Mouse (Mus musculus) urinary bladder, postnatal 4 days (tissue): ENCODE data around the gene Spag7.

Experiments
- DNase-seq, 2 experiments: peaks; one replicate each; pipeline ENCODE4 v3.0.0; 2021 to 2022; ENCODE audit warnings: low spot score in 2 of 2

The Spag7 gene

GRCm38 (mm10) chr11:70668771-70669505, at the start of gene Spag7:
Spag7 (minus strand) TSS chr11:70669416.
- DNase-seq = peak; percentile 94 to 96

DNA sequence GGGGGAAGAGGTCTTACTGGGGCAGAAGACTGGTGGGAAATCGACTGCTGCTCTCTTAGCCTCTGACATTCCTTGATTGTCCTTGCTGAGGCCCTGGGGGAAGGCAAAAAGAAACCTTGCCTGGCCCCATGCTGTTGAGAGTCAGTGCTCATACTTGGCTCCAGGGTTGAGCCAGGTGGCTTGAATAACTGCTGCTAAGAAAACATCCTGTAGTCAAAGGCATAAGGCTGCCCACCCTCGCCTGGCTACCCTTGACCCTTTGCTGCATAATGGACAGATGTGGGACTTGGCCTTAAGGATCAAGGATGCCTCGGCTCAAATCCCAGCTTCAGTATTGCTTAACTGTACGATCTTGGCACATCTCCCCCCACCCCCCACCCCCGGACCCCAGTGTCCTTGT, 49.3 kb upstream of the Spag7 start:
- no peak for DNase-seq

DNA sequence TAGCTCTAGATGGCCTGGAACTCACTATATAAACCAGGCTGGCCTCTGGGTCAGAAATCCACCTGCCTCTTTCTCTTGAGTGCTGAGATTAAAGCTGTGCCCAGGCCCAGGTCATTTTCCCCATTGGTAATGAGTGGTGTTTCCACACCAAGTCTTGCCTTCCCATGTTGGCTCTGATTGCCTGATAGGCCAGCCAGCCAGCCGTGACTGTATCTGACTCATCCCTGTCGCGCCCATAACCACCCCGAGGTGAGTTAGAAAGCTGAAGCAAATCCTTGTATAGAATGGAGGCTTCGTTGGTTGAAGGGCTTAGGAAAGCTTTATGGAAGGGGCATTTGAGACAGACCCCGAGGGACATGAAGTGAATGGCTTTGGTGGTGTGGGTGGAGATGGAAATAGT, 46.6 kb upstream of the Spag7 start:
- DNase-seq = no peak

- no peak for DNase-seq
These were observed 44.0 kb upstream of the Spag7 start for GRCm38 (mm10) chr11:70713222-70713621.

DNA sequence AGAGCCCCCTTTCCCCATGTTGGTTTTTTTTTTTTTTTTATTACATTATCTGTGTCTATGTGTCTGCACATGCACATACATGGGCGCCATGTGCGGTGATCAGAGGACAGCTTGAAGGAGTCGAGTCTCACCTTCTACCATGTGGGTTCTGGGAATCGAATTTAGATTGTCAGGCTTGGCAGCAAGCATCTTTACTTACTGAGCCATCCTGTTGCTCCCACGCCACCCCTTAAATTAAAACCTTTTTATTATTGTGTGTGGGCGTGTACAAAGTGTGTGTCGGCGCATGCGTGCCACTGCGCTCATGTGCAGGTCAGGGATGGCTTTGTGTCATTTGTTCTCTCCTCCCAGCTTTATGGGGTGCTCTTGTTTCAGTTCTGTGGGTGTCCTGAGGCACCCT, 41.8 kb upstream of the Spag7 start:
- DNase-seq = no peak

DNA sequence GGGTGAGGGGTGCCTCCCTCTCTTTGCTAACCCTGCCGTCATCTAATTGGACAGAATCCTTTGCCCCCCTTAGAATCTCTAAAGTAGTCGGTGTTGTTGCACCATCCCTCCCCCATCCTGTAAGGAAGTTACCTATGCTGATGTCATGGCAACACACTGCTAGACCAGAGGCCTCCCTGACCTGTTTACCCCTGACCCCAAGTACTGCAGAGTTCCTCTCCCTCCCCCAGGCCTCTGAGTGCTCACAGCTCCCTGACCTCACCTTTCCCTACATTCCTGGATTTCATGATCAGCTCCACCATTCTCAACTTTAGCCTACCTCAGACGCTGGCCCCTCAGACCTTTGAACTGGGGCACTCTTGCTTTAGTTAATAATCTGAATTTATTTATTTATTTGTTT, 36.9 kb upstream of the Spag7 start:
- DNase-seq = no peak

DNA sequence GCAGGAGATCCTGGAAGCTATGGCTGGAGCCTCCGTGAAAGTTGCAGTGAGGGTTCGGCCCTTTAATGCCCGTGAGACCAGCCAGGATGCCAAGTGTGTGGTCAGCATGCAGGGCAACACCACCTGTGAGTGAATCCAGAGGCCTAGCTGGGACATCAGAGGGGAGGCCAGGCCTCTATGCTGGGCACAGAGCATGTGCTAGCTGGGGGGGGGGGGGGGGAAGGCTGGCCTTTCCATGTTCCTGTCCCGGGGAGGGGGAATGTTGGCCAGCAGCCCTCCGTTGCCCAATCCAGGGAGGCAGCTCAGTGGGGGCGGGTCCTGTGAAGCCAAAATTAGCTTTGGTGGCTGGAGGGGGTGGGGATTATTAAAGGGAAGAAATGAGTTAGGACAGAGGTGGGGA, 33.6 kb upstream of the Spag7 start:
- DNase-seq = no peak

- DNase-seq = no peak
These were observed 32.9 kb upstream of the Spag7 start for GRCm38 (mm10) chr11:70701984-70702733.

DNA sequence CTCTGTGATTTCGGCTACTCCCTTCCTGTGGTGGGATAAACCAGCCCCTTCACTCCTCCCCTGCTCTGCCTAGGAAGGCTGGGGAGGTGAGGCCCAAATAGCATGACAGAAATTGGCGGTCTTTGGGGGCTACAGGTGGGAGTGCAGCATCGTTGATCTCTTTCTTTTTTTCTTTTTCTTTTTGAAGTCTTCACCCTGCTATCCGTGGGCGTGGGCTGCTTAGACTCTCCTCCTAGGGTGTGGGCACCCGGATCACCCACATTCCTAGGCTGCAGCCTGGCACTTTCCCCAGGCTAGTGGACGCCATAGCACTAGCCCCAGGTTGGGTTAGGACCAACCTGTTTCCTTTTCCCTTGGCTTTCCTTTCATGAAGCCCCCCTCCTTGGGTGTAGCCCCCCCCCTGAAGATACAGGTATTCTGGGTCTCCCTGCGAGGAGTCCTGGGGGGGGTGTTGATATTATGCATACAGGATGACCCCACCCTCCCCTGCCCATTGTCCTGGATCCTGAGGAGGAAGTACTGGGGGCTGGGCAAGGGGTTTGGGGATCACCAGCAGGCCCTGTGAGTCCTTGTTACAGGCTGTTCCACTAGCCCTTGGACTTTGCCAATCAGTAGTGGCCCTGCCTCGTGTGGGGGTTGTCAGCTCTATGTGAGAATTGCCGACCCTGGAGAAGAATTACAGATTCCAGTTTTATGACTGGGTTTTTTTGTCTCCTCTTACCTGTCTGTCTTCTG, 32.2 kb upstream of the Spag7 start:
- DNase-seq = no peak

- DNase-seq = peak; percentile 66 to 71
These were observed 31.4 kb upstream of the Spag7 start for GRCm38 (mm10) chr11:70700613-70701012.

DNA sequence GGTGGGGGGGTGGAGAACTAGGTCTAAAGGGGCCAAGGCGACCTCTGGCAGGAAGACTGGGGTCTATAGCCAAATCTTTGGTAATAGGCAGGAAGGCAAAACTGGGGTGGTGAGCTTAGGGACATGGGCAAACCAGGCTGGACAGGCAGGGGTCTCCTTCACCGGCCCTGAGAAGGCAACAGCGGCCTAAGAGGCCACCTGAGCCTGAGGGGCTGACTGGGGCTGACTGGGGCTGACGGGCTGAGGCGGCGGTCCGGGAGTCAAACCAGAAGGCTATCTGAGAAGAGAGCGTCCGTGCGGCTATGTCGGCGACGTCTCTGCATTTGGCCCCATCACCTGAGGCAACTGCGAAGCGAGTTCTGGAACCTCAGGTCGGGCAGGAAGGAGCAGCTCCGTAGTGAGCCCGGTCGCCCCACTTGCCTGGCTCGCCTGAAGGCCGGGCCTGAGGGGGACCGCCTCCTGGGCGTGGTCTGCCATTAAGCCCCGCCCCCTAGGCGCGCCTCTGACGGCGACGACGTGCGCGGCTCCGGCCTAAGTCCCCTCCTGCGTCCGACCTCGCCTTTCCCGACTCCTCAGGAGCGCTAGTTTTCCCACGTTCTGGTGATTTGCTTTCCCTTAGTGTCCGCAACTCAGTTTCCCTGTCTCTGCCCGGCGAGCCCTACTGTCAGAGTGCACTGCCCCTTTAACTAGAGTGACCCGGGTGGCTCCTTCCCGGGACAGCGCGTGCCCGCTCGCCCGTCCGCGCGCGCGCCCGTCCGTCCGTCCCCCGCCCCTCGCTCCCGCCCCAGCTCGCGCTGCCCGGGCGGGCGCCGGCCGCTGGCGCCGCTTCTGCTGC, 30.7 kb upstream of the Spag7 start, which contains the start of the genes Inca1 and Kif1c:
Inca1 (minus strand) TSS at position 434 of the 835 bp plus-strand sequence.
Kif1c (plus strand) TSS at position 827 of the 835 bp plus-strand sequence.
- DNase-seq = peak; percentile 94 to 96

- no peak for DNase-seq
These were observed 29.8 kb upstream of the Spag7 start for GRCm38 (mm10) chr11:70699051-70699450.

DNA sequence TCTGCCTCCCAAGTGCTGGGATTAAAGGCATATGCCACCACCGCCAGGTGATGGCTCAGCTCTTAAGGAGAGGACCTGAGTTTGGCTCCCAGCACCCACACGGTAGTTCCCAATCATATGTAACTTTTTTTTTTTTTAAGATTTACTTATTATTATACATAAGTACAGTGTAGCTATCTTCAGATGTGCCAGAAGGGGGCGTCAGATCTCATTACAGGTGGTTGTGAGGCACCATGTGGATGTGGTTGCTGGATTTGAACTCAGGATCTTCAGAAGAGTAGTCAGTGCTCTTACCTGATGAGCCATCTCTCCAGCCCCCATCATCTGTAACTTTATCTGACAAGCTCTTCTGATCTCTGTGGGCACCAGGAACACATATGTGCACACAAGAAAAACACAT, 28.2 kb upstream of the Spag7 start:
- DNase-seq = no peak

DNA sequence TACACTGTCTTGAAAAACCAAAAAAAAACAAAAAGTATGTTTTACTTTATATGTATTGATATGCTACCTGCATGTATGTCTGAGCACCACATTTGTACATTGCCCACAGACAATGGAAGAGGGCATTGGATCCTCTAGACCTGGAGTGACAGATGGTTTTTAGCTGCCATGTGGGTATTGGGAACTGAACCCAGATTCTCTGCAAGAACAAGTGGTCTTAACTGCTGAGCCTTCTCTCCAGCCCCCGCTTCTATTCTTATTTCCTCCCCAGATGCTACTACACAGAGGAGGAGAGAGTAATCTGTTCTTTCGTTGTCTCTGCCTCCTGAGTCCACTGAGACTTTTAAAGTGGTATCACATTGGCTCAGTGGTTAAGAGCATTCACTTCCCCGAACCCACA, 24.3 kb upstream of the Spag7 start:
- DNase-seq = no peak

DNA sequence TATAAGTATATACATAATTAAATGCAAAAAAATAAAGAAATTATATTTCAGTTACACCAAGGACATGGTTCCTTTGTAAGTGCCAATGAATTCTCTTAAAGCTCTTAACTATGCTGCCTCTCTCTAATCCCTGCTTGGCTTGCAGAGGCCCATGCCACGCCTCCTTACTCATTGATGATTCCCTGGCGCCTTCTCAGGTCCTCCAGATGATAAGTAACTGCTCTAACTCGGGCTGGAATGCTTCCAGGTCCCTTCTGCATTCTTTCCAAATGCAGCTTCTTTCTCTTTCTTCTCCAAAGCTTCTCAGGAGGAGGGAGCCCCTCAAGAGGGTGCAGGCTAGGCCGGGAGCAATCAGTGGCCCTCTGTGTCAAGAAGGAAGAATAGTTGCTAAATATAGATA, 20.4 kb upstream of the Spag7 start:
- no peak for DNase-seq

DNA sequence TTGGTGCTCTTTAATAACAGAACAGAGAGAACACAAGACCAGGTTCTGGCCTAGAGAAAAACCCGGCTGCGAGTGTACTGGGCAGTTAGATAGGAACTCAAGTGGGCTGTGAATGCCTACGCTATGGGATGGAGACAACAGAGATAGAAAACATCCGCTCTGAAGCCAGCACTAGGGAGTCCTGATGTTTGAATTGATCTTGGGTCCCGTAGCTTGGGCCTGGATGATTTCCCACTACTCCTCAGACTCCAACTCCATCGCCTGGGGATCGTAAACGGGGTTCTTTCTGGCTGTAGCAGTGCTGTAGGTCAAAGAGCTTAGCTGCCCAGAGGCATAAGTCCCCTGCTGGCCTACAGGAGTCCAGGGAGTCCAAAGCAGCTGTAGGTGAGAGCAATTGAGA, 19.2 kb upstream of the Spag7 start:
- no peak for DNase-seq

DNA sequence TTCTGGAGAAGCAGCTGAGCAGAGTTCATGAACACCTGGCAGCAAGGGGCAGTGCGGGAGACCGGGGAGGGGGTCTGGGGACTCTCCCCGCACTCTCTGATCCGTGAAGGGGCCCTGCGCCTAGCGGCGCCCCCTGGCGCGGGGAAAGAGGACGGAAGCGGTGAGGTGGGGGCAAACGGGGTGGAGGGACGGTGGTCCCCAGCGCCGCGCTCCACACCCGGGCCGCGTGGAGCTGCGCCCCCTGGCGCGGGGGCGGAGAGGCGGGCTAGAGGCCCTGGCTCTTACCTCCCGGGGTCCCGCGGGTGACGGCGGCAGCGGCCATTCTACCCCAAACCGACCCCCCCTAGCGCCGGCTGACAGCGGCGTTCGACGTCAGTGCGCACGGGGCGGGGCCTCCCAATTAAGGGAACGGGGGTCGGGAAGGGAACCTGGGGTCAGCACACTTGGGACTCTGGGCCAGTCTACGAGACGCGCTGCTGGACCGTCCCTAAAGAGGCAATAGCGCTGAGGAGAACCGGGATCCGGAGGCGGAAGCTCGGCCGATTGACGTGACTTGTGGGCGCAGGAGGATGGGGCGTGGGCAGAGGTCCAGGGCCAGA, 18.5 kb upstream of the Spag7 start, which contains the start of gene Camta2:
Camta2 (minus strand) TSS at position 505 of the 599 bp plus-strand sequence.
- DNase-seq = peak; percentile 81 to 89

DNA sequence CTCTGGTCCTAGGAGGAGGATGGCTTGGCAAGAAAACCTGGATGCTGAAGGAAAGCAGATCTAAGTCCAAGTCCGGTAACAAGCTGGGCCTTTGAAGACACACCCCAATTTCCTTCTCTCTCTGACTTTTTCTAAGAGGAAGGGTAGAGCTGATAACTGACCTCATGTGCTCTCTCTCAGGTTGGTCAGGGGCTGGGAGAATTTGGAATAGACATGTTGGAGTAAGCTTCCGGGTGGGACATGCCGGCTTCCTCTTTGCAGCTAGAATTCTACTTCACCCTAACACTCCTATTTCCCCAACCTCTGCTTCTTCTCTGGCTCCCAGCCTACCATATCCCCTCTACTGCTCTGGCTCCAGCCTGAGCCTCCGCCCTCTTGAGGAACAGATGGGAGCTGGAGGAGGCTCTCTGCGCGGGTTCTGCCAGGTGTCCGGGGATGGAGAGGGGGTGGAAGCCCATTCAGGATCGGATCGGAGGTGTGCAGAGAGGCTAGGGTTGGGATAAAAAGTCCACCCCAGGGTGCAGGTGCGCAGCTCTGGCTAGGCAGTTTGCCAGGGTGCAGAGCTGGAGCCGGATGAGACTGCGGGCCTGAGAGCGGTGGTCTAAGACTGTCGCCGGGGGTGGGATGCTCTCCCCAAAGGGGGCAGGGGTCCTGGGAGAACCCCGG, 17.8 kb upstream of the Spag7 start:
- no peak for DNase-seq

DNA sequence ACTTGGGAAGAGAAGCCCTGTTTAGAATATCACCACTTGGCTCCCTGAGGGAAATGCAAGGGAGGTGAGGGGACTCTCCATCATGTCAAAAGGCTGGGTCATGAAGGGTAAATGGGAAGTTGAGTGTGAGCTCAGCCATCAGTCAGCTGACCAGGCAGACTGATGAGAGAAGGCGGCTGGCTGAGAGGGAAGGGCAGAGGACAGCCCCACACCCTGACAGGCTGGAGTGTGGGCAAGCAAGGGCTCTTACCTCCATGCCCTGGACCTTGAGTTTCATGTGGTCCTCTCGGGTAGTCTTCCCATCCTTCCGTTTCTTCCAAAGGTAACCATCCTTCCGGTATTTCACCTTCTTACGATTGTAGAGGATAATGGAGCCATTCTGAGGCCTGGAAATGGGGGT, 14.4 kb upstream of the Spag7 start:
- no peak for DNase-seq

GRCm38 (mm10) chr11:70681897-70682581, 12.8 kb upstream of the Spag7 start:
- no peak for DNase-seq
